Mouse (Mus musculus) MEL (cell line): Measurements from ENCODE around the gene Gm35549. TPM values are rescaled to one million over a fixed set of nuclear protein-coding genes. Genes with fewer than 3 reads are reported as not detected.

ENCODE experiments used
- DNase-seq: peaks from one replicate; pipeline ENCODE4 v3.0.0; 2011; ENCODE audit warnings: low read depth, low spot score
- H3K27ac ChIP-seq: 2 replicates; pipeline ENCODE4 v1.5.1; 2012; ENCODE audit warnings: low read depth, mild to moderate bottlenecking, control low read depth, low read length, moderate library complexity; ENCODE audit not compliant: control insufficient read depth
- H3K27me3 ChIP-seq, 2 experiments: fragments of 150-350 bp in 1 of 2; sonication (generic) in 1 of 2; 2 replicates each; pipeline ENCODE4 v1.6.1; 2012; ENCODE audit warnings: low read length in 2 of 2, mild to moderate bottlenecking in 2 of 2, improper control_type of control experiment in 1 of 2, moderate library complexity in 1 of 2; ENCODE audit not compliant: insufficient read depth in 2 of 2, control insufficient read depth in 1 of 2
- H3K36me3 ChIP-seq, 2 experiments: 2 replicates each; pipeline ENCODE4 v1.6.1; 2012 to 2014; ENCODE audit warnings: low read length in 2 of 2, improper control_type of control experiment in 1 of 2, inconsistent platforms in 1 of 2, mild to moderate bottlenecking in 1 of 2; ENCODE audit not compliant: insufficient read depth in 2 of 2, control insufficient read depth in 1 of 2
- H3K4me1 ChIP-seq, 2 experiments: fragments of 150-350 bp in 1 of 2; sonication (generic) in 1 of 2; 2 replicates each; pipeline ENCODE4 v1.6.1; 2012; ENCODE audit warnings: low read length in 2 of 2, improper control_type of control experiment in 1 of 2, mild to moderate bottlenecking in 1 of 2; ENCODE audit not compliant: insufficient read depth in 2 of 2, control insufficient read depth in 1 of 2
- H3K4me3 ChIP-seq, 2 experiments: fragments of 150-350 bp in 1 of 2; sonication (generic) in 1 of 2; 2 replicates each; pipeline ENCODE4 v1.5.1; 2012; ENCODE audit warnings: low read depth in 2 of 2, low read length in 2 of 2, mild to moderate bottlenecking in 2 of 2, moderate library complexity in 2 of 2, control low read depth in 1 of 2, improper control_type of control experiment in 1 of 2; ENCODE audit not compliant: control insufficient read depth in 1 of 2, insufficient read depth in 1 of 2
- H3K79me2 ChIP-seq: 2 replicates; pipeline ENCODE4 v1.6.1; 2012; ENCODE audit warnings: mild to moderate bottlenecking, low read length, moderate library complexity; ENCODE audit not compliant: control insufficient read depth, poor library complexity, insufficient read depth
- H3K9ac ChIP-seq: 2 replicates; pipeline ENCODE4 v1.6.1; 2012; ENCODE audit warnings: low read depth, mild to moderate bottlenecking, control low read depth, low read length, moderate library complexity; ENCODE audit not compliant: control insufficient read depth, poor library complexity, severe bottlenecking
- H3K9me3 ChIP-seq: fragments of 150-350 bp; sonication (generic); replicated peaks from 2 replicates; pipeline ENCODE4 v1.6.1; 2012; ENCODE audit warnings: mild to moderate bottlenecking, low read length, improper control_type of control experiment, moderate library complexity; ENCODE audit not compliant: insufficient read depth
- CHD1 ChIP-seq: IDR thresholded peaks from 2 replicates; pipeline ENCODE4 v1.6.1; 2012; ENCODE audit warnings: low read depth, mild to moderate bottlenecking, inconsistent platforms, low read length, improper control_type of control experiment
- E2F4 ChIP-seq: IDR thresholded peaks from 2 replicates; pipeline ENCODE4 v1.6.1; 2011; ENCODE audit warnings: low read depth, low read length, improper control_type of control experiment, borderline replicate concordance
- ELF1 ChIP-seq: IDR thresholded peaks from 2 replicates; pipeline ENCODE4 v1.6.1; 2014; ENCODE audit warnings: low read depth, mild to moderate bottlenecking, inconsistent platforms, low read length, improper control_type of control experiment, moderate library complexity
- GABPA ChIP-seq: IDR thresholded peaks from 2 replicates; pipeline ENCODE4 v1.6.1; 2012; ENCODE audit warnings: low read depth, mild to moderate bottlenecking, inconsistent platforms, low read length, improper control_type of control experiment, moderate library complexity
- MAZ ChIP-seq: IDR thresholded peaks from 2 replicates; pipeline ENCODE4 v1.6.1; 2012; ENCODE audit warnings: low read depth, mild to moderate bottlenecking, inconsistent platforms, low read length, improper control_type of control experiment
- MEF2A ChIP-seq: IDR thresholded peaks from 2 replicates; pipeline ENCODE4 v1.6.1; 2014; ENCODE audit warnings: low read depth, mild to moderate bottlenecking, inconsistent platforms, low read length, improper control_type of control experiment; ENCODE audit not compliant: poor library complexity, insufficient replicate concordance, severe bottlenecking; ENCODE audit errors: extremely low read depth
- MXI1 ChIP-seq: IDR thresholded peaks from 2 replicates; pipeline ENCODE4 v1.6.1; 2011; ENCODE audit warnings: mild to moderate bottlenecking, low read depth, low read length, improper control_type of control experiment
- MYC ChIP-seq: IDR thresholded peaks from 2 replicates; pipeline ENCODE4 v1.6.1; 2011; ENCODE audit warnings: low read depth, mild to moderate bottlenecking, low read length, improper control_type of control experiment, moderate library complexity
- NRF1 ChIP-seq: IDR thresholded peaks from 2 replicates; pipeline ENCODE4 v1.6.1; 2014; ENCODE audit warnings: low read depth, mild to moderate bottlenecking, inconsistent platforms, low read length, improper control_type of control experiment, moderate library complexity; ENCODE audit not compliant: poor library complexity, insufficient read depth, severe bottlenecking
- POLR2A ChIP-seq, 2 experiments: IDR thresholded peaks; 2 replicates each; pipeline ENCODE4 v1.6.1; 2011 to 2012; ENCODE audit warnings: low read length in 2 of 2, mild to moderate bottlenecking in 2 of 2, control low read depth in 1 of 2, improper control_type of control experiment in 1 of 2, low read depth in 1 of 2, moderate library complexity in 1 of 2; ENCODE audit not compliant: control insufficient read depth in 1 of 2, insufficient read depth in 1 of 2, poor library complexity in 1 of 2
- POLR2AphosphoS2 ChIP-seq: IDR thresholded peaks from 2 replicates; pipeline ENCODE4 v1.6.1; 2011; ENCODE audit warnings: low read length, improper control_type of control experiment
- RAD21 ChIP-seq: IDR thresholded peaks from 2 replicates; pipeline ENCODE4 v1.6.1; 2011; ENCODE audit warnings: mild to moderate bottlenecking, low read depth, low read length, improper control_type of control experiment
- SMC3 ChIP-seq: IDR thresholded peaks from 2 replicates; pipeline ENCODE4 v1.6.1; 2011; ENCODE audit warnings: low read depth, low read length, improper control_type of control experiment
- TCF12 ChIP-seq: IDR thresholded peaks from 2 replicates; pipeline ENCODE4 v1.6.1; 2014; ENCODE audit warnings: low read depth, mild to moderate bottlenecking, inconsistent platforms, low read length, improper control_type of control experiment, moderate library complexity
- USF1 ChIP-seq: IDR thresholded peaks from 2 replicates; pipeline ENCODE4 v1.6.1; 2014; ENCODE audit warnings: low read depth, mild to moderate bottlenecking, inconsistent platforms, low read length, improper control_type of control experiment, moderate library complexity
- ZKSCAN1 ChIP-seq: IDR thresholded peaks from 2 replicates; pipeline ENCODE4 v1.6.1; 2012; ENCODE audit warnings: low read depth, mild to moderate bottlenecking, inconsistent platforms, low read length, improper control_type of control experiment, moderate library complexity
- ZMIZ1 ChIP-seq: IDR thresholded peaks from 2 replicates; pipeline ENCODE4 v1.6.1; 2012; ENCODE audit warnings: low read depth, mild to moderate bottlenecking, inconsistent platforms, low read length, improper control_type of control experiment, moderate library complexity
- ZNF384 ChIP-seq: IDR thresholded peaks from 2 replicates; pipeline ENCODE4 v1.6.1; 2012; ENCODE audit warnings: low read depth, mild to moderate bottlenecking, inconsistent platforms, low read length, improper control_type of control experiment
- polyA plus RNA-seq, 2 experiments: library from polyadenylated mRNA; stranded (reverse) in 1 of 2; unstranded in 1 of 2; fragments of >175 nt in 1 of 2; fragments of >200 nt in 1 of 2; gene quantifications; 2 replicates each; pipeline versions ENCODE4 v1.2.1 to v1.2.4; 2012; ENCODE audit warnings: low replicate concordance in 2 of 2, low read depth in 1 of 2; ENCODE audit not compliant: insufficient read length in 2 of 2, insufficient read depth in 1 of 2, missing spikeins in 1 of 2
- total RNA-seq: library from RNA; depleted of rRNA; stranded (reverse); fragments of 300-350 nt; gene quantifications from 2 replicates; pipeline ENCODE4 v1.2.3, GENCODE M21; 2012

The Gm35549 gene
- total and polyA plus RNA-seq, 3 experiments: 0.31 TPM; not detected in 2

DNA sequence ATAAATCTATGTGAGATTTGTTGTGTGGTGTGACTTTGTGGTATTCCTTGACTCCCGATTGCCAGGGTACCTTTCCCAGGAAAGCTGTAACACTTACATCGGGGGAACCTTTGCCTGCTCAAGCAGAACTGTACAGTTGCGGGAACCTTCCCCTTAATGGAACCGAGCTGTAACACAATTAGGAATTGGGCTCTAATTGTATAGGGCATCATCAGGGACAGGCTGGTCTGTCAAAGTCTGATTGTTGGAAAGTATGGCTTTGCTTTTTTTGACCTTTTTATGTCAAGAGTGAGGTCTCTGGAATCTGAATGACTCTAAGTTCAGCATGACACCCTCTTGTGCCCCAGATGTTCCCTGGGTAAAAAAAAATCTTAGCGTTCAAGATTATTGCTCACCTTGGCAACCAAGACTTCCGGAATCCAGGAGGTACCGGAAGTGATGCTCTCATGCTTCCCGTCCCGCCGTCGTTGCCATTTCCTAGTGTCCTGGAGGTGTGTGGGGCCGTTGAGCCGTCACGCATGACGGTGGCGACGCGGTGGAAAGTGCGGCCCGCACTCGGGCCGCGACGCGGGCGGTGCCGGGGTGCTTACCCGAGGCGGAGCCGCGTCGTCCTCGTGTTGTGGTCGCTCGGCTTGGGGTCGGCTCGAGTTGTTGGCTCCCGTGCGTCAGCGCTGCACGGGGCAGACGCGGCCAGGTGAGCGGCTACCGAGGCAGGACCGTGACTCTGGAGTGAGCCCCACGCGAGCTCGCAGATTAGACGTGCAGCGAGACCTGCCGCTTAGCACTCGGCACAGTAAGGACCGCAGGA lies 42.7 kb upstream of the Gm35549 start (continued):
- TF ChIP-seq NRF1: no peak
- no peak for TF ChIP-seq TCF12

DNA sequence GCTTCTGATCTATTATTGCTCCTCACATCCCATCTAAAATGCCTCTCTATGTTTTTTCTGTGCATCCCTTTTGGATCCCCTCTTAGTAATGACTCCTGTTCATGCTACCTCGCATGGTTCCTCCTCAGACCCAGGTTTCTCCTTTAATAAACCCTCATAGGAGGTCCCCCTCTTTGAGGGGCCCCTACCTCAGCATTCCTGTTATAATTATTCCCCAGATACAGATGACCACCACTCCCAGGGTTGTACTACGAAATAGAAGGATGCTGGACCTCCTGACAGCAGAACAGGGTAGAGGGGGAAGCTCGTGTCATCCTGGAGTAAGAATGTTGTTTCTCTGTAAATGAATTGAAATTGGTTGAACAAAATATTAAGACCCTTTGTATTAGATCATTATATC lies 41.5 kb upstream of the Gm35549 start, which contains the start of gene Zkscan7:
TSS of gene Zkscan7 (plus strand) at position 301 of the 400 bp plus-strand sequence.
- DNase-seq: no peak
- H3K79me2 ChIP-seq: peaks cover 3% of the 10 kb centered on the region; the same call in 1 of the 2 replicates
- TF ChIP-seq ZNF384 (no peak), MAZ (no peak), GABPA (no peak), ZMIZ1 (no peak), MEF2A (no peak), CHD1 (no peak), SMC3 (no peak), POLR2AphosphoS2 (no peak), RAD21 (no peak), ZKSCAN1 (no peak), USF1 (no peak), E2F4 (no peak), POLR2A (IDR thresholded peaks at IDR 0.05; ENCODE audit: control insufficient read depth in 1 of 2, insufficient read depth in 1 of 2, low read depth in 1 of 2, low read length in 2 of 2, poor library complexity in 1 of 2) (no peak), MXI1 (no peak), MYC (no peak)
- TF ChIP-seq, all 39 proteins: peak for 0
- Histone ChIP-seq H3K36me3 (no peaks in the 10 kb centered on the region; a peak in 1 of 4 replicates), H3K9ac (no peak within 1 kb of the TSS), H3K27ac (no peak within 1 kb of the TSS), H3K9me3 (no peaks in the 10 kb centered on the region), H3K4me1 (peaks cover 0 to 6% of the 10 kb centered on the region in 2 experiments; a peak in 2 of 4 replicates), H3K27me3 (peaks cover 6% of the 10 kb centered on the region in 2 experiments; a peak in 3 of 4 replicates), H3K4me3 (peak within 1 kb of the TSS; percentile 81 to 88; a peak in 3 of 4 replicates)

DNA sequence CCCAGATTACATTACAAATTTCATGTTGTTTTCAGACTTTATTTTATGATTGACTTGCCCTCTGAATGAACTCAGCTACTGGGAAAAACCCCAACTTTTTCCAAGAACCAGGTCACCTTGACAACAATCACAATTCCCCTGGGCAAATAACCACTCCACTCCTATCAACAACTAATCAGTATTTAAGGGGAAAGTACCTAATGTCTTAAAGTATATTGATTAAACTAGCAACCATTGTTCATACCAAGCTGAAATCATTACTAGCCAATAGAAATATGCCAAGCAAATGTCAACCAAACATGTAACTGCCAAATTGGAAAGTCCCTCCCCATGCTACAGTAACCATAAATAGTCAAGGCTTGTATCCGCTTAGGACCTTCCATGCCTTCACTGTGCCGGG lies 31.3 kb upstream of the Gm35549 start:
- Histone ChIP-seq H3K27ac (no peak overlapping the region), H3K79me2 (no peaks in the 10 kb centered on the region), H3K36me3 (no peaks in the 10 kb centered on the region), H3K4me1 (no peaks in the 10 kb centered on the region), H3K9ac (no peak overlapping the region), H3K27me3 (no peaks in the 10 kb centered on the region), H3K9me3 (no peaks in the 10 kb centered on the region), H3K4me3 (no peak overlapping the region)
- DNase-seq: no peak
- no peak for TF ChIP-seq ELF1
